Mouse (Mus musculus): ENCODE measurements at regions not wholly inside any gene's neighbourhood (a gene's known extent, or its start where the extent isn't known, plus 50 kb on each side); places are given as distances from the start of the nearest gene placed in this dataset.

DNA sequence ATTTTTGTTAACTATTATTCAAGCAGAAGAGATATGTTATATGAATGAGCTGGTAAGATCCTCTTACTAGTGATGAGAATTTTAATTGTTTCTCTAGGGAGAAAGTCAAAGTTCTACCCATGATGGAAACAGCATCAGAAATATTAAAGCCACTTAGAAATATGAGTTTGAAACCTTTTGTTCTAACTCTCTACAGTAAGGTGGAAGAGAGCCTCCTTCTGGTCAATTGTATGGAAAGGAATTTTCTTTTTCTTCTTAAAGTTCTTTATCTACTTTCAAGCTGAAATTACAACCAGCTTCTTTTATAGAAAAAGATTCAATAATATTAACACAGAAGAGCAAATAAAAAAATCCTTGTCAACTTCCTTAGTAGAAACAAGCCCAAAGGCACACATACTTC lies 94.4 kb upstream of the E2f7 start:
- DNase-seq (ENCODE audit: low read depth, low spot score): peak; percentile 2

DNA sequence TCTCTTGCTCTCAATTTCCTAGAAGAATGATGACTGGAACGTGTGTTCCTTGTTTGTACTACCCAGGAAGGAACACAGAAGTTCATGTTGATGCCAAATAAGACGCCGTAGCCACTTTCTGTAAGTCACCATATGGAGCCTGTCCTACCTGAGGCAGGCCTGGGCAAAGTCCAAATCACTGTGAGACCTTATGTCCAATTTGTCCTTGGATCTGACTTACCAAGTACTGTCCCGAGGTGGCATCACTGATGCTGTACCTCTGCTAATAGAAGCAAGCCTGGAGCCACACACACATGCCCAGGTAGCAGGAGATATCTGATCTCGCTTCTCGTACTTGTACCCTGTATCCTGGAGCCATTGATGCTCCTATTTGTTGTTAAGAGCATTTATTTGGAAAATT lies 91.2 kb upstream of the E2f7 start:
- no peak for DNase-seq (ENCODE audit: low read depth, low spot score)

DNA sequence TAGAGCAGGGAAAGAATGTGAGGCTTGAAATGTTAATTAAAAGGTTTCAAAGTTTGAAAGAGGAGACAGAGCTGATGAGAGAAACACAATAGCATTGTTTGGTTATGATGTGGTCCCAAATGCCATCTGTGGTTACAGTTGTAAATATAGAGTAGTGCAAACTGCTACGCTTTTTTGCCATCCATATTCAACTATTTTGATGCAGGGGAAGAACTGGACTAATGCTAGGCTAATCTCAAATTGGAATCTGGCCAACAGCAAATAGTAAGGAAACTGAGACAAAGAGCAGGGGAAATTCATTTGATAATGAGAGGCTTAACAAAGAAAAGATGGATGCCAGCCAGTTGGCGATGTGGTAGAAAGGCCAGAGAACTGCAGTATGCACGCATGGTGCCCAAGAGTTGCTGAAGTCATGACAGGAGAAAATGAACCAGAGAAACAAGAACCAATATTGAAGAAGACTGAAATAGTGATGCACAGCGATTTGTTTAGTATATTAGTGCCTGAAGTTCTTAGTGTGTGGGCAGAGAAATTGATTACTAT lies 87.0 kb upstream of the E2f7 start:
- no peak for DNase-seq (ENCODE audit: low read depth, low spot score)

DNA sequence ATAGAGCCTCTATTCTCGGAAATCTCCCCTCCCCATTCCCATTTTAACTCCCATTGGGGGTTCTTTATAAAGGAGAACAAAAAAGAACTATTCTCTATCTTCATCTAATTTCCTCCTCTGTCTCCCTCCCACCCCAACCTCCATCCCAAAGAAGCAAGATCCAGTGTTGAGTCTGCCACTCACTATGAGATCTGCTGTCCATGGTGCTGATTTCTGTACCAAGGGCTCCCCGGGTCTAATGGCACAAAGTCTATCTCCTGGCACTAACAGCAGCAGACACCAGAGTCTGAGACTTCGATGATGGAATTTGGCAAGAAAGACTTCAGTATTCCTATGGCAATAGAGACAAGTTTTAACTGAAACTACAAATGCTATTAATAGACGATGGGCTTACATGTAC lies 68.7 kb upstream of the E2f7 start:
- DNase-seq (ENCODE audit: low read depth, low spot score): peak; percentile 45
